Mouse (Mus musculus) MN1 (cell line): ENCODE data around the gene Casp7.
A peak's percentile ranks its signal among the peaks of the same experiment; 100 is the strongest.

Experiments used
- DNase-seq: peaks from one replicate; pipeline ENCODE4 v3.0.0-alpha.2; 2016; ENCODE audit warnings: low spot score

Casp7 gene

GRCm38 (mm10) chr19:56470286-56471020 lies 73.5 kb downstream of the Casp7 start:
- DNase-seq, result no peak

DNA sequence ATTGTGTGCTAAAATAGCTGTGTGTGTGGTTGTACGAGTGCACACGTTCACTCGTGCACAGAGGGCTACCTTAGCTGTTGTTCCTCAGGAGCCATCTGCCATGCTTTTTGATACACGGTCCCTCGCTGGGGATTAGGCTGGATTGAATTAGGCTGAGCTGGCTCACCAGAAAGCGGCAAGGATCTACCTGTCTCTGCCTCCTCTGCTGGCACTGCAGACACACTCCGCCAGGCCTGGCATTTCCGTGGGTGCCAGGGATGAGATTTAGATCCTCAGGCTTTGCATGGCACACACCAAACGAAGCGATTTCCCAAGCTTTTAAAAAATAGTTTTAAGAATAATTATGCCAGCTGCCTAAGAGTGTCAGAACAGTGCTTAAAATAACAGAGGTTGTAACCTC lies 75.0 kb downstream of the Casp7 start:
- DNase-seq, result no peak

DNA sequence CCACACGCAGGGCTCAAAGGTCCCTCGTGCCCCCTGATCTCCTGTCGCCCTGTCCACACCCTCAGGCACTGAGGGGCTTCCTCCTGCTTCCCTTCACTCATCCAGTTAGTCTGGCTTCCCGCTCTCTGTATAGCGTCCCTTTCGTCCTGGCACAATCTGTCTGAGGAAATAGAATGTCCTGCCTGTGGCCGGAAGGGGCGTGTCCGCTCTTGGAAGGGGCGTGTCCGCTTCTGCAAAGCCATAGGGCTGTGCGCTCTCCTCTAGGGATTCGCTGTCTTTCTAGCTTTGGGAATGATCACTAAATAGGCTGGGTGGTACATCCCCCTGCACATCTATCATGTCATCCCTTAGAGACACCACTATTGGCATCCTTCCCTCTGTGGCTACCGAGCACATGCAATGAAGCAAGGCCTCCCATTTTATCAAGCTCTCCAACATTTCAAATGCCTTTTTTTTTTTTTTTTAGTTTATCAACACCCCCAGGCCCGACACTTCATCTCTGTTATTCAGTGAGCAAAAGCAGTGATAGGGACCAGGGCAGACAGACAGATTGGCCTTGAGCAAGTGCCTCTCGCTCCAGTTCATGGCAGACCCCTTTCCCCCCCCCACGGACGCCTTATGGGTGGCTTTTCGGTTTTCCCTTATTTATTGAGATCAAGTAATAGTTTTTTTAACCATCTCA lies 78.1 kb downstream of the Casp7 start:
- no peak for DNase-seq

DNA sequence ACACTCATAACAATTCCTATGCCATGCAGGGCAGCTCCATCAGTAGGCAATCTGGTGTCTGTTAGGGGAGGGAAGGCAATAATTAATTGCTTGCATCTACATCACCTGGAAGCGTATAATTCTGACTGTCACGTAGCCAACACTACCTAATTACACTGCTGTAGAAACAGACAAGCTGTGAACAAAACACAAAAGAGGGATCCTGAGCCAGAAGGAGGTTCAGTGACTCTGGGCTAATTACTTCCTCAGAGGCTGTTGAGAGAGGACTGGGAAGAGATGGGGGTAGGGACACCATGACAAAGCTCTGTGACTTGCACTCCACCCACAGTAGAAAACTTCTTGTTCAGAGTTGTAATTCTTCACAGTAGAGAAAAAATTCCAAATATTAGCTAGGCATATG lies 79.6 kb downstream of the Casp7 start:
- DNase-seq, result no peak

- no peak for DNase-seq
Observed at GRCm38 (mm10) chr19:56477253-56477652, 80.3 kb downstream of the Casp7 start.

GRCm38 (mm10) chr19:56477832-56478231 lies 80.9 kb downstream of the Casp7 start:
- no peak for DNase-seq

DNA sequence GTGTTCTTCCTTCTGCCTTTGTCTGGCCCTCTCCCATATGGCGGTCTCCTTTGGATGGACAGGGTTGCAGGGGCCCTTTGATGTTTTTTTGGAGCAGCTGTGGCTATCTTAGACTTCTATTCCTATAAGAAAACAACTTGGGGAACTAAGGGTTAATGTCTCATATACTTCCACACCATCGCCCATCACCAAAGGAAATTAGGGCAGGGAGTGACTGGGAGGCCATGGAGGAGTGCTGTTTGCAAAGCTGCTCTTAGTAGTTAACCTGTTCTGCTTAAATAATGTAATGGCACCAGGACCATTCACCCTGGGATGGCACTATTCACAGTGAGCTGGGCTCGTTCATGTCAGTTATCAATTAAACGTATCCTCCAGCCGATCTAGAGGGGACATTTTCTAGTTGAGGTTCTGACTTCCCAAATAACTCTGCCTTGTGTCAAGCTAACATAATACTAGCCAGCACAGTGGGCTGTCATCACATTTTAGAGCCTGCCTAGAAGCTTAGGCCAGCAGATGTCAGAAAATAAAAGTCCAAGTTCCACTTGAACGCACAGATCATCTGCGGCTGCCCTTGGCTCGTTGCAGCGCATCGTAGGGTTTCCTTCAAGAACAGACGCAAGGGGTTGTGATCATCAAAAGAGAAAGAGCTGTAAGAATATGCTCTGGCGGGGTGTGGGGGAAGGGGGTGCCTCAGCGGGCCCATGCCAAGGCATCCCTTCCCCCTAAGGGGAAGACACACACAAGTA lies 87.9 kb downstream of the Casp7 start:
- DNase-seq, result peak; percentile 59

- peak; percentile 75 for DNase-seq
Observed at GRCm38 (mm10) chr19:56485376-56486271, 88.7 kb downstream of the Casp7 start.

DNA sequence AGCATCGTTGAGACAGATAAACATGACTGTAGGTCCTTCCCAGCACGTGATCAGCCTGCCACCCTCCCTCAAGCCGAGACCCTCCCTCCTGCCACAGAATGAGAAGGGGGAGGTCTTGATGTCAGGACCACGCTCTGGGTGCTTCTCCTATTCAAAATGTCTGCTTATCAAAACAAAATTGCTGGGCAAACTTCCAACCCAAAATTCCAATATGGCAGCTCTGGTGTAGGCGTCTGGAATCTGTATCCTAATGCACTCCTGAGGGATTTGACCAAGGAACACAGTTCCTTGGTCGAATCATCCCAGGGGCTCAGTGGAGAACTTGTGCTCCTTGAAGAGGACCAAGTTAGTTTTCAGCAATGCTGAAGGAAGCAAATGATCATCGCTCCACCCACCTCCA lies 90.0 kb downstream of the Casp7 start:
- no peak for DNase-seq

GRCm38 (mm10) chr19:56487339-56487738 lies 90.4 kb downstream of the Casp7 start:
- DNase-seq, result no peak

GRCm38 (mm10) chr19:56489601-56490000 lies 92.7 kb downstream of the Casp7 start:
- DNase-seq, result no peak
